Mouse (Mus musculus) adrenal gland, postnatal 14 days (tissue): ENCODE results near the gene Ppp1r36. TPM values are rescaled to one million over a fixed set of nuclear protein-coding genes. Genes with fewer than 3 reads are reported as not detected.
A peak's percentile ranks its signal among the peaks of the same experiment; 100 is the strongest.

Experiments
- DNase-seq: peaks from one replicate; pipeline ENCODE4 v3.0.0; 2021; ENCODE audit warnings: mixed read lengths
- long read RNA-seq, 2 experiments: library from polyadenylated mRNA; stranded (forward); transcript quantifications; one replicate each; pipeline ENCODE4 v2.0.0; 2021
- total RNA-seq: library from RNA; stranded (reverse); gene quantifications from 2 replicates; pipeline ENCODE4 v1.2.3, GENCODE M21; 2021

Ppp1r36 gene
- total RNA-seq: 0.34 TPM in 1 of 2 replicates, not detected in the other
- long read RNA-seq, experiment 1: 0 reads
- long read RNA-seq, experiment 2, partial matches to known transcripts: 1 of 1 reads
- long read RNA-seq, experiment 2, other reads (novel, unspliced or antisense): 0 of 1 reads

- DNase-seq: peak; percentile 63
These were observed at the start of gene Ppp1r36 for GRCm38 (mm10) chr12:76417433-76417854. TSS of gene Ppp1r36 (plus strand) at chr12:76417538.

GRCm38 (mm10) chr12:76368201-76368789 lies 49.0 kb upstream of the Ppp1r36 start:
- DNase-seq: no peak

- peak; percentile 76 for DNase-seq
These were observed 48.5 kb upstream of the Ppp1r36 start for GRCm38 (mm10) chr12:76368790-76369205.

GRCm38 (mm10) chr12:76369206-76369977 lies 47.9 kb upstream of the Ppp1r36 start, which contains the start of gene Zbtb25:
TSS of gene Zbtb25 (minus strand) at chr12:76369602.
- peak; percentile 94 for DNase-seq

GRCm38 (mm10) chr12:76369978-76370830 lies 47.1 kb upstream of the Ppp1r36 start, which contains the start of gene Zbtb1:
TSS of gene Zbtb1 (plus strand) at chr12:76370266.
- peak; percentile 91 for DNase-seq

- DNase-seq: peak; percentile 91
These were observed 46.3 kb upstream of the Ppp1r36 start for GRCm38 (mm10) chr12:76370831-76371571.

- DNase-seq: no peak
These were observed 45.3 kb upstream of the Ppp1r36 start for GRCm38 (mm10) chr12:76372046-76372445.

- peak; percentile 18 for DNase-seq
These were observed 44.2 kb upstream of the Ppp1r36 start for GRCm38 (mm10) chr12:76372881-76373818.

- no peak for DNase-seq
These were observed 43.3 kb upstream of the Ppp1r36 start for GRCm38 (mm10) chr12:76373991-76374390.

GRCm38 (mm10) chr12:76374911-76375310 lies 42.4 kb upstream of the Ppp1r36 start:
- no peak for DNase-seq

GRCm38 (mm10) chr12:76375506-76375905 lies 41.8 kb upstream of the Ppp1r36 start:
- no peak for DNase-seq

GRCm38 (mm10) chr12:76376649-76377048 lies 40.7 kb upstream of the Ppp1r36 start:
- DNase-seq: peak; percentile 44

GRCm38 (mm10) chr12:76377059-76377458 lies 40.3 kb upstream of the Ppp1r36 start:
- DNase-seq: no peak

GRCm38 (mm10) chr12:76377726-76378125 lies 39.6 kb upstream of the Ppp1r36 start:
- peak; percentile 68 for DNase-seq

- no peak for DNase-seq
These were observed 38.8 kb upstream of the Ppp1r36 start for GRCm38 (mm10) chr12:76378556-76378955.

- DNase-seq: no peak
These were observed 37.2 kb upstream of the Ppp1r36 start for GRCm38 (mm10) chr12:76380151-76380550.

- DNase-seq: no peak
These were observed 32.0 kb upstream of the Ppp1r36 start for GRCm38 (mm10) chr12:76385342-76385741.

- DNase-seq: no peak
These were observed 28.5 kb upstream of the Ppp1r36 start for GRCm38 (mm10) chr12:76388794-76389193.

GRCm38 (mm10) chr12:76391595-76392271 lies 25.6 kb upstream of the Ppp1r36 start:
- DNase-seq: no peak

- DNase-seq: no peak
These were observed 24.4 kb upstream of the Ppp1r36 start for GRCm38 (mm10) chr12:76392979-76393378.
